ENCODE assay signal across 22 mouse cellular contexts in the genomic region with DNA sequence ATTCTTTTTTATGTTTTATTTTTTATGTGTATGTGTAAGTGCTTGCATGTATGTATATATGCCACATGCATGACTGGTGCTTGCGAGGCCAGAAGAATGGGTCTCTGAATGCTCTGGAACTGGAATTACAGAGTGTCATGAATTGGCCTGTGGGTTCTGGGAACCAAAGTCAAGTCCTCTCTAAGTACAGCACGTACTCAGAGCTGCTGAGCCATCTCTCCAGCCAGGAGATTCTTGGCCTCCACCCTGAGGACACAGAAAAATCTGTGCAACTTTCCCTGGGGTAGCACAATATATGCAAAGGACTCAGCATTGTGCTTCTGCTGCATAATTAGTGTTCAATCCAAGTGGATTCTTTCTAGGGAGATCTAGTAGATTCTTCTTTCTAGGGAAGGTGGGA. TPM values are rescaled to one million over a fixed set of nuclear protein-coding genes. Genes with fewer than 3 reads are reported as not detected.
DNase-seq lines count a peak whose midpoint lies in the region; ATAC-seq and TF ChIP-seq lines count a peak whose summit lies in the region.
"Had no signal": no experiment of that assay in that cellular context is flagged by ENCODE, and none has a peak within 500 bp of the region (broad histone marks: within the 10 kb centered on the region; RNA-seq: fewer than 3 reads in every experiment).

No protein-coding gene starts in this region.

- no peak for ATAC-seq in heart, embryonic 12.5 days (ENCODE audit: insufficient number of reproducible peaks, low FRiP score)
- ATAC-seq in midbrain, postnatal 0 days (ENCODE audit: low FRiP score) = no peak
- ATAC-seq in embryonic facial prominence, embryonic 15.5 days (ENCODE audit: insufficient number of reproducible peaks, low FRiP score, low TSS enrichment, low read depth) = no peak
- no peak for ATAC-seq in forebrain, embryonic 11.5 days (replicated peaks; ENCODE audit: low FRiP score)
- ATAC-seq in hindbrain, embryonic 12.5 days (ENCODE audit: low FRiP score) = no peak
- ATAC-seq: activated CD4-positive, CD25-positive, alpha-beta regulatory T cell, adult 4 months; forebrain, embryonic 14.5 days; hindbrain, postnatal 0 days; Patski had no signal

- H3K4me2 ChIP-seq in heart, embryonic 12.5 days = no peak overlapping the region
- no peak overlapping the region for H3K4me2 ChIP-seq in midbrain, postnatal 0 days (ENCODE audit: low read depth, low read length, poor library complexity, severe bottlenecking)
- no peak overlapping the region for H3K4me2 ChIP-seq in embryonic facial prominence, embryonic 15.5 days (replicated peaks)
- H3K4me2 ChIP-seq in forebrain, embryonic 11.5 days (ENCODE audit: low read depth, low read length, severe bottlenecking) = no peak overlapping the region
- H3K4me2 ChIP-seq in hindbrain, embryonic 12.5 days (replicated peaks) = no peak overlapping the region
- H3K4me2 ChIP-seq: heart, embryonic 15.5 days; liver, embryonic 11.5 days; lung, embryonic 15.5 days; neural tube, embryonic 12.5 days had no signal

- no peak overlapping the region for H3K4me3 ChIP-seq in heart, embryonic 12.5 days
- H3K4me3 ChIP-seq in midbrain, embryonic 10.5 days = no peak overlapping the region
- H3K4me3 ChIP-seq in midbrain, postnatal 0 days (ENCODE audit: low read depth, low read length) = no peak overlapping the region
- H3K4me3 ChIP-seq in embryonic facial prominence, embryonic 15.5 days (replicated peaks) = no peak overlapping the region
- H3K4me3 ChIP-seq in forebrain, embryonic 11.5 days (ENCODE audit: low read depth, low read length) = no peak overlapping the region
- H3K4me3 ChIP-seq in hindbrain, embryonic 12.5 days = no peak overlapping the region
- H3K4me3 ChIP-seq: heart, embryonic 15.5 days; lung, embryonic 15.5 days; neural tube, embryonic 12.5 days had no signal

- H3K9me3 ChIP-seq in heart, embryonic 12.5 days (replicated peaks) = no peaks in the 10 kb centered on the region
- no peaks in the 10 kb centered on the region for H3K9me3 ChIP-seq in midbrain, embryonic 10.5 days (replicated peaks)
- H3K9me3 ChIP-seq in midbrain, postnatal 0 days (ENCODE audit: low read length) = no peaks in the 10 kb centered on the region
- H3K9me3 ChIP-seq in embryonic facial prominence, embryonic 15.5 days (replicated peaks) = no peaks in the 10 kb centered on the region
- H3K9me3 ChIP-seq in forebrain, embryonic 11.5 days (ENCODE audit: control insufficient read depth, low read length) = no peaks in the 10 kb centered on the region
- H3K9me3 ChIP-seq in hindbrain, embryonic 12.5 days (replicated peaks) = no peaks in the 10 kb centered on the region
- H3K9me3 ChIP-seq: heart, embryonic 15.5 days; lung, embryonic 15.5 days; neural tube, embryonic 12.5 days had no signal

- no peak overlapping the region for H3K27ac ChIP-seq in heart, embryonic 12.5 days (ENCODE audit: poor library complexity, severe bottlenecking)
- peak overlapping the region; percentile 49; the same call in 1 of the 2 replicates for H3K27ac ChIP-seq in midbrain, embryonic 10.5 days (replicated peaks)
- no peak overlapping the region for H3K27ac ChIP-seq in midbrain, postnatal 0 days (ENCODE audit: low read depth, low read length)
- 0 out of 2 replicates have a peak overlapping the region, but pooled peaks have one; percentile 17 for H3K27ac ChIP-seq in embryonic facial prominence, embryonic 15.5 days (replicated peaks)
- no peak overlapping the region for H3K27ac ChIP-seq in forebrain, embryonic 11.5 days (ENCODE audit: low read depth, low read length)
- no peak overlapping the region for H3K27ac ChIP-seq in hindbrain, embryonic 12.5 days
- H3K27ac ChIP-seq: heart, embryonic 15.5 days; hindbrain, postnatal 0 days; lung, embryonic 15.5 days; neural tube, embryonic 12.5 days had no signal

- TF ChIP-seq CTCF in midbrain, postnatal 0 days (IDR thresholded peaks at IDR 0.05) = no peak

- intact Hi-C loops in heart, postnatal 36 days (cut with DNase I) = no loop called here

- H3K4me1 ChIP-seq in heart, embryonic 12.5 days (replicated peaks) = no peaks in the 10 kb centered on the region; the same call in 1 of the 2 replicates
- peaks cover 10% of the 10 kb centered on the region for H3K4me1 ChIP-seq in midbrain, embryonic 10.5 days
- no peaks in the 10 kb centered on the region for H3K4me1 ChIP-seq in midbrain, postnatal 0 days (ENCODE audit: insufficient read depth, low read length)
- H3K4me1 ChIP-seq in embryonic facial prominence, embryonic 15.5 days = no peaks in the 10 kb centered on the region
- H3K4me1 ChIP-seq in forebrain, embryonic 11.5 days (replicated peaks; ENCODE audit: control insufficient read depth, insufficient read depth, low read length) = no peaks in the 10 kb centered on the region
- 0 out of 2 replicates have a peak, but pooled peaks cover 2% of the 10 kb centered on the region for H3K4me1 ChIP-seq in hindbrain, embryonic 12.5 days
- H3K4me1 ChIP-seq: heart, embryonic 15.5 days; lung, embryonic 15.5 days; neural tube, embryonic 12.5 days had no signal

- H3K9ac ChIP-seq in heart, embryonic 12.5 days = no peak overlapping the region
- no peak overlapping the region for H3K9ac ChIP-seq in midbrain, postnatal 0 days (replicated peaks; ENCODE audit: low read length, poor library complexity, severe bottlenecking)
- H3K9ac ChIP-seq in embryonic facial prominence, embryonic 15.5 days = no peak overlapping the region
- H3K9ac ChIP-seq in forebrain, embryonic 11.5 days (ENCODE audit: low read length) = no peak overlapping the region
- no peak overlapping the region for H3K9ac ChIP-seq in hindbrain, embryonic 12.5 days
- H3K9ac ChIP-seq: heart, embryonic 15.5 days; lung, embryonic 15.5 days; neural tube, embryonic 12.5 days had no signal

- DNase-seq in heart, adult 18-20 months = peak; percentile 63 to 81
- DNase-seq in midbrain, embryonic 10.5 days (ENCODE audit: low spot score) = no peak
- DNase-seq in midbrain, postnatal 0 days (ENCODE audit: low spot score) = no peak
- DNase-seq in heart, postnatal 36 days = peak; percentile 48 to 52
- DNase-seq in forebrain, embryonic 11.5 days (ENCODE audit: low spot score) = no peak
- DNase-seq: adrenal gland, postnatal 36 days; cerebellum, adult 9-11 months; kidney, adult 11 months; right cerebral cortex, postnatal 14 days; thymus, postnatal 4 days had no signal

- no peaks in the 10 kb centered on the region for H3K36me3 ChIP-seq in heart, embryonic 12.5 days
- no peaks in the 10 kb centered on the region for H3K36me3 ChIP-seq in midbrain, embryonic 10.5 days
- no peaks in the 10 kb centered on the region for H3K36me3 ChIP-seq in midbrain, postnatal 0 days (ENCODE audit: insufficient read depth, low read length)
- H3K36me3 ChIP-seq in embryonic facial prominence, embryonic 15.5 days = no peaks in the 10 kb centered on the region
- no peaks in the 10 kb centered on the region for H3K36me3 ChIP-seq in forebrain, embryonic 11.5 days (ENCODE audit: control insufficient read depth, insufficient read depth, low read length)
- no peaks in the 10 kb centered on the region for H3K36me3 ChIP-seq in hindbrain, embryonic 12.5 days
- H3K36me3 ChIP-seq: heart, embryonic 15.5 days; lung, embryonic 15.5 days; neural tube, embryonic 12.5 days had no signal

- WGBS in heart, embryonic 12.5 days = 69% methylated on average over 2 of the region's 2 CpGs
- 79% methylated on average over 2 of the region's 2 CpGs for WGBS in midbrain, embryonic 10.5 days
- 66% methylated on average over 2 of the region's 2 CpGs for WGBS in midbrain, postnatal 0 days
- 73% methylated on average over 2 of the region's 2 CpGs for WGBS in embryonic facial prominence, embryonic 15.5 days
- 77% methylated on average over 2 of the region's 2 CpGs for WGBS in forebrain, embryonic 11.5 days
- WGBS in hindbrain, embryonic 12.5 days = 74% methylated on average over 2 of the region's 2 CpGs

- H3K27me3 ChIP-seq in heart, embryonic 12.5 days (replicated peaks) = no peaks in the 10 kb centered on the region
- no peaks in the 10 kb centered on the region for H3K27me3 ChIP-seq in midbrain, embryonic 10.5 days (ENCODE audit: low read depth, poor library complexity, severe bottlenecking)
- no peaks in the 10 kb centered on the region for H3K27me3 ChIP-seq in midbrain, postnatal 0 days (ENCODE audit: insufficient read depth, low read length)
- H3K27me3 ChIP-seq in embryonic facial prominence, embryonic 15.5 days = no peaks in the 10 kb centered on the region
- H3K27me3 ChIP-seq in forebrain, embryonic 11.5 days (ENCODE audit: control insufficient read depth, insufficient read depth, low read length) = no peaks in the 10 kb centered on the region
- H3K27me3 ChIP-seq in hindbrain, embryonic 12.5 days = no peaks in the 10 kb centered on the region
- H3K27me3 ChIP-seq: heart, embryonic 15.5 days; lung, embryonic 15.5 days; neural tube, embryonic 12.5 days; Patski had no signal

RNA-seq across cellular contexts. Expression of gene Osbpl9, which starts 8.2 kb away (rescaled TPM):
- total RNA-seq in heart, adult 18-20 months (2021) = 100 to 1,000 TPM in 1 of 2 experiments, 10 to 100 TPM in 1; 97.4 to 100 TPM
- 48.3 and 53.0 TPM in 2 replicates for polyA plus RNA-seq in heart, embryonic 12.5 days (2016; fragmentation: Nextera tagmentation; extraction: Ambion mirVana)
- polyA plus RNA-seq in midbrain, embryonic 10.5 days (2016; fragmentation: Nextera tagmentation; extraction: Ambion mirVana) = 58.3 and 65.6 TPM in 2 replicates
- total RNA-seq in midbrain, postnatal 0 days (2014; rRNA removed) = 70.5 and 74.9 TPM in 2 replicates
- polyA plus RNA-seq in midbrain, postnatal 0 days (2015; fragmentation: Nextera tagmentation; extraction: Ambion mirVana) = 56.9 and 57.8 TPM in 2 replicates
- 58.6 and 64.1 TPM in 2 replicates for polyA plus RNA-seq in embryonic facial prominence, embryonic 15.5 days (2015; fragmentation: Nextera tagmentation; extraction: Ambion mirVana)
- 100 to 1,000 TPM in 1 of 2 experiments, 10 to 100 TPM in 1; 97.8 to 104 TPM for total RNA-seq in heart, postnatal 36 days (2021)
- 65.8 and 67.7 TPM in 2 replicates for polyA plus RNA-seq in forebrain, embryonic 11.5 days (2014; fragmentation: Nextera tagmentation; extraction: Ambion mirVana)
- polyA plus RNA-seq in hindbrain, embryonic 12.5 days (2016; fragmentation: Nextera tagmentation; extraction: Ambion mirVana) = 87.9 and 97.4 TPM in 2 replicates

RNA-seq across cellular contexts. Expression of gene Calr4, which starts 24.0 kb away (rescaled TPM):
- not detected for total RNA-seq in heart, adult 18-20 months (2021)
- polyA plus RNA-seq in heart, embryonic 12.5 days (2016; fragmentation: Nextera tagmentation; extraction: Ambion mirVana) = 0.60 and 0.61 TPM in 2 replicates
- 0.07 and 0.27 TPM in 2 replicates for polyA plus RNA-seq in midbrain, embryonic 10.5 days (2016; fragmentation: Nextera tagmentation; extraction: Ambion mirVana)
- 0.57 and 0.77 TPM in 2 replicates for total RNA-seq in midbrain, postnatal 0 days (2014; rRNA removed)
- 0.41 and 0.80 TPM in 2 replicates for polyA plus RNA-seq in midbrain, postnatal 0 days (2015; fragmentation: Nextera tagmentation; extraction: Ambion mirVana)
- 0.60 and 0.65 TPM in 2 replicates for polyA plus RNA-seq in embryonic facial prominence, embryonic 15.5 days (2015; fragmentation: Nextera tagmentation; extraction: Ambion mirVana)
- not detected for total RNA-seq in heart, postnatal 36 days (2021)
- polyA plus RNA-seq in forebrain, embryonic 11.5 days (2014; fragmentation: Nextera tagmentation; extraction: Ambion mirVana) = 0.12 and 0.23 TPM in 2 replicates
- polyA plus RNA-seq in hindbrain, embryonic 12.5 days (2016; fragmentation: Nextera tagmentation; extraction: Ambion mirVana) = 1.2 and 1.7 TPM in 2 replicates
- polyA plus RNA-seq: activated CD4-positive, CD25-positive, alpha-beta regulatory T cell, adult 4 months; large intestine, adult 2 months; lung, embryonic 15.5 days; Patski had no signal

Comparison
In these comparisons a context has a peak if more than half of its experiments do, and no peak if none do; other contexts are left out.
1. H3K27ac ChIP-seq: peak in midbrain, embryonic 10.5 days (single experiment) and embryonic facial prominence, embryonic 15.5 days (single experiment); none in heart, embryonic 12.5 days (single experiment), midbrain, postnatal 0 days (single experiment), forebrain, embryonic 11.5 days (single experiment) and hindbrain, embryonic 12.5 days (single experiment).
2. DNase-seq: peak in heart, adult 18-20 months (2 of 2) and heart, postnatal 36 days (2 of 2); none in midbrain, embryonic 10.5 days (single experiment), midbrain, postnatal 0 days (single experiment) and forebrain, embryonic 11.5 days (single experiment).